Mouse (Mus musculus): Measurements from ENCODE around the gene Mum1. TPM values are rescaled to one million over a fixed set of nuclear protein-coding genes. Genes with fewer than 3 reads are reported as not detected.
"Not testable (repeated sequence)": the region's sequence is repeated elsewhere in the genome, so short reads cannot be mapped to it uniquely, and the experiment has no call there.

Gene Mum1
- polyA plus RNA-seq, 1 experiment from 2014 or later = 5.1 TPM

DNA sequence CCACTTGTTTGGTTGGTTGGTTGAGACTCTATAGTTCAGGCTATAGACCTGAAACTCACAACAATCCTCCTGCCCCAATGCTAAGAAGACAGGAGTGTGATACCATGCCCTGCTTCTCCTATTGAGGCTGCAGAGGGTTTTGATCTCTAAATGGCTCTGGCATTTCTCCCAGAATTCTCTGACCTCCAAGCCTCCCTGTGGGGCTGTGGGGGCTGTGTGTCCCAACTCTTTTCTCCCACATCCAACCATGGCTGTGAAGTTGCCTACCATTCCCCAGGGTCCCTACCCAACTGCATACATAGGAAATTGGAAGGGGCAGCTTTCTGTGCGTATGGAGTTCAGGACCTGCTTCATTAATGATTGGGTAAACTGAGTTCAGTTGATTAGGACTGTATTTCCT lies 30.1 kb upstream of the Mum1 start:
- Histone ChIP-seq H3K36me3 (ENCODE audit: inconsistent target) (no peaks in the 10 kb centered on the region), H3K27ac (no peak overlapping the region), H3K4me3 (ENCODE audit: inconsistent target) (no peak overlapping the region), H3K79me2 (ENCODE audit: inconsistent target) (no peaks in the 10 kb centered on the region)
- 100% methylated on average over 1 of the region's 1 CpGs for WGBS (ENCODE audit: missing documents)

DNA sequence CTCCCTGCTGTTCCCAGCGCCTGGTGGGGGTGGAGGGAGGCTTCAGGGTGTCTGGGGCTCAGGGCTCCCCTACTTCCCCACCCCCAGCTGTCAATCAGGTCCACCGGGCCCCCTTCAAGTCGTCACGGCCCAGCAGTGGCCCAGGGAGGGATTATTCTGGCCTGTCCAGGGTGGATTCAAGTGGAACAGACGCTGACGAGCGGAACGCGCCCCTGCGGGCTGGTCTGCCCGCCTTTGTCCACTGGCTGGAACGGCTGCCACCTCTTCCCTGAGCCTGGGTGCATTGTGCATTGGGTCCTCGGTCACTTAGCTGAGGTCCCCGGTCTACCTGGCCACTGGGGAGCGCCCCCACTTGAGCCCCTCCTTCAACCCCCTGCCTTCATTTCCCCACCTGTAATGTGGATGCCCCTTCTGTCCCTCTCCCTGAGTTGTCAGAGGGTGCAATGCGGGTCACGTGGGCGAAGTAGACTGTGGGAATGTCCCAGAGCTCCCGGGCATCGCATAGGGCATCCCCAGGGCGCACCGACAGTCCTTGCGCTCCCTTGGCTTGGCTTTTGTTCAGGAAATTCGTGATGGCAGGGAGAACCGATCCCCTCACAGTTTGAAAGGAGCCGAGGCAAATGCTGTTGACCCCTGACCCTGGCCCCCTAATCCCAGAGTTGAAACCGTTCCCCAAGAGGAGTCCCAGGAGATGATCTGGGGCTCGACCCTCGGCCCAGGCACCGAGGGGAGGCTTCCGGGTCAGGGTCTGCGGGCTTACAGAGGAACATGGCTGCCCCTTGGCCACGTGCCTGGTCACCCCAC lies 29.3 kb upstream of the Mum1 start:
- H3K4me3 ChIP-seq (ENCODE audit: inconsistent target) = no peak overlapping the region
- H3K27ac ChIP-seq = no peak overlapping the region
- 91% methylated on average over 27 of the region's 33 CpGs for WGBS (ENCODE audit: missing documents)

DNA sequence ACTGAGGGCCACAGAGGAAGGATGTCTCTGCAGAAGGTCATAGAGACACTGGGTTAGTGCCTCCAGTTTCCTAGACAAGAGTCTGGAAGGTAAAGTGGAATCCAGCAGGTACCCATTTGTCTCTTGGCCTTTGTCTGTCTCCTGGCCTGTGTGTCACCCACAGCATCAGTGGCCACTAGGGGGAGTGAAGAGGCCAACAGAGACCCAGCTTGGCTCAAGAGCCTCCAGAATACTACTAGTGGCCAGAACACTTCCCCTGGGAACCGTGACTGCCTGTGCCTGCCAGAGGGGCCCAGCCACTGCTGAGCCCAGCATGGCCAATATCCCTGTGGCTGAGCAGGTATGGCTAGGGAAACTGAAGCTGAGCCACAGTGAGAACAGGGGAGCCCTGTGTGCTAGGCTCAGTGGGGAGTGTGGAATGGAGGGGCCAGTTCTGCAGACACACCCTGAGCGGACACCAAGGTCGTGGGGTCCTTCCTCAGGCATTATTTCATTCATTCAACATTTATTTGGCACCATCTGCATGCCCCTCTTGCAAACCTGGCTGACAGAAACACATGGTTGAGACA lies 26.7 kb upstream of the Mum1 start:
- no peak overlapping the region for H3K4me3 ChIP-seq (ENCODE audit: inconsistent target)
- no peaks in the 10 kb centered on the region for H3K79me2 ChIP-seq (ENCODE audit: inconsistent target)
- WGBS (ENCODE audit: missing documents) = 62% methylated on average over 3 of the region's 3 CpGs
- no peaks in the 10 kb centered on the region for H3K36me3 ChIP-seq (ENCODE audit: inconsistent target)
- no peak overlapping the region for H3K27ac ChIP-seq

More for the DNA sequence above, 29.3 kb upstream of the Mum1 start:
- Histone ChIP-seq H3K36me3 (ENCODE audit: inconsistent target) (no peaks in the 10 kb centered on the region), H3K79me2 (ENCODE audit: inconsistent target) (no peaks in the 10 kb centered on the region)

DNA sequence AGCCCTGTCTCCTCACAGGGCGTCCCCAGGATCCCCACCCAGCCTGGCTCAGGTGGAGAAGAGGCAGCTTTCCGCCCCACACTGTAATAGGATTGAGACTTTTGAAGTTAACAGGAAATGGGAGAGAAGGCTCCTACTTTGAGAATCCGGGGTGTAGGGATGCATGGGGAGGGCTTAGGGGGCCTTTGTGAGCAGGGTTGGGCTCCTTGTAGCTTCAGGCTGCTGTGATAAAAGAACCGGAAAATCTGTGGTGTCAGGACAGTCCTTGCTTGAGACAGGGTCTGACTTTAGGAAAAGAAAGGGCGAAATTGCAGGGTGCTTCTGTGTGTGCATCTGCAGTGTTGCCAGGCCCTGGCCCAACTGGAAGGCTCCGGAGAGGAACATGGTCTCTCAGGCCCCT lies 25.7 kb upstream of the Mum1 start:
- Histone ChIP-seq H3K4me3 (ENCODE audit: inconsistent target) (no peak overlapping the region), H3K79me2 (ENCODE audit: inconsistent target) (no peaks in the 10 kb centered on the region), H3K36me3 (ENCODE audit: inconsistent target) (no peaks in the 10 kb centered on the region), H3K27ac (no peak overlapping the region)
- WGBS (ENCODE audit: missing documents) = 83% methylated on average over 6 of the region's 6 CpGs

DNA sequence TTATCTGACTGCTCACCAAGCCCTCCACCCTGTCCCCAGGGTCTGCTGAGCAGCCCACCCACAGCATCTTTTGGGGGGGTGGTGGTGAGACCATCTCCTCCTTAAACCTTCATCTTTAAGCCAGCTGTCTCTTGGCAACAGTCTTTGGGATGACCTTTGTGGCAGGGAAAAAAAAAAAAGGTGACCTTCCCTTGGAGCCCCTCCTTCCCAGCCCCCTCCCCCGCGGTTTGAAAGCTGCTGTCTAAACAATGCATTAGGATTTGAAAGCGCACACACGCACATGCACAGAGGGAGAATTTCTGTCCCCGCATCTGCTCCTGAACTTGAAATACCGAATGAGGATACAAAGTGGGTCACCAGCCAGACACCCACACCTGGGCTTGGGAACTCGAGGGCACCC lies 22.2 kb upstream of the Mum1 start:
- H3K27ac ChIP-seq = no peak overlapping the region
- 79% methylated on average over 7 of the region's 7 CpGs for WGBS (ENCODE audit: missing documents)

DNA sequence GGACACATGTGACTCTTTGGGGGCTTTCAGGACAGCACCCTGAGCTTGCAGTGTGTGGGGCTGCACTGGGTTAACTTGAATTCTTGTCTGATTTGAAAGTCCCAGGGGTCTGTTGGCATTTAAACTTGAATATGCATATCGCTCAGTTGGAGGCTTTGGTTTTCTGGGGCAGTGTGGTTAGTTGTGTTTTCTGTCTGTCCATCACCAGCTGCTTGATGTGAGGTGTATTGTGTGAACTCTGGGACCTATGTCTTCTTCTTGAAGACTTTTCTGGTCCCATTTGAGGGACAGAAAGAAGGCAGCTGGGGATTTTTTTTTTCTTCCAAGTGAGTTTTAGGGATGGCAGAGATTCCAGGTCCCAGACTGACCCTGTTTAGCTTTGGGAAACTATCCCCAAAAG lies 19.0 kb upstream of the Mum1 start:
- Histone ChIP-seq H3K4me3 (ENCODE audit: inconsistent target) (no peak overlapping the region), H3K27ac (no peak overlapping the region), H3K79me2 (ENCODE audit: inconsistent target) (no peaks in the 10 kb centered on the region), H3K36me3 (ENCODE audit: inconsistent target) (no peaks in the 10 kb centered on the region)
- WGBS (ENCODE audit: missing documents) = 90% methylated on average over 1 of the region's 1 CpGs

More for the DNA sequence above, 22.2 kb upstream of the Mum1 start:
- Histone ChIP-seq H3K79me2 (ENCODE audit: inconsistent target) (no peaks in the 10 kb centered on the region), H3K4me3 (ENCODE audit: inconsistent target) (no peak overlapping the region), H3K36me3 (ENCODE audit: inconsistent target) (no peaks in the 10 kb centered on the region)

DNA sequence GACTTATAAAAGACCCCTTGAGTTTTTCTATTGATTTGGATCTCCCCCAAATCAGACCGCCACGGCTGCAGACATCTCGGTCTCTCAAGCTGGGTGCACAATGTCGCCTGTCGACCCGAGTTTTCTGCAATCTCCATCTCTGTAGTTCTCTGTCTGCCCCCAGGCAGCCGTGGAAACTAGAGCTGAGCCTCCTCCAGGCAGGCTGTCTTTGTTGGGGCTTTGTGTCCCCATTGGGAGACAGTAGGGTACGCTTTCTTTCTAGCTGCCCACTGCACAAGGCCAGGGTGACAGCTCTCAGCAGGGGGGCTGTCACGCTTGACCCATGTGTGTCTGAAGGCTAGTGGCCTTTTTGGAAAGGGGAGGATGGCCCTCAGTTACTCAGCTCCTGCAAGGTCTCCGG lies 18.6 kb upstream of the Mum1 start:
- H3K27ac ChIP-seq = no peak overlapping the region
- H3K4me3 ChIP-seq (ENCODE audit: inconsistent target) = no peak overlapping the region
- H3K79me2 ChIP-seq (ENCODE audit: inconsistent target) = no peaks in the 10 kb centered on the region
- H3K36me3 ChIP-seq (ENCODE audit: inconsistent target) = no peaks in the 10 kb centered on the region
- 93% methylated on average over 10 of the region's 10 CpGs for WGBS (ENCODE audit: missing documents)

DNA sequence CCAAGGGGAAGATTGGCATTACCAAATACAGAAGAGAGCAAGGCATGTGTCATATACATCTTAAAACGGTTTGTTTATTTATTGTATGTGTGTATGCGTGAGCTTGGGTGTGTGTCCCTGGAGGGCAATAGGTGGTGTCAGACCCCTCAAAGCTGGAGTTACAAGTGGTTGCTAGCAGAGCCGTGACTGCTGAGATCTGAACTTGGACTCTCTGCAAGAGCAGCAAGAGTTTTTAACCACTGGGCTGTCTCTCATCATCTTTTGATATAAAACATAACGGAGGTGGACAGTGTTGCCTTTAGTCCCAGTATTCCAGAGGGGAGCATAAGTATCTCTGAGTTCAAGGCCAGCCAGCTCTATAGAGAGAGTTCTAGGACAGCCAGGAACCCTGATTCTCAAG lies 18.0 kb upstream of the Mum1 start:
- H3K36me3 ChIP-seq (ENCODE audit: inconsistent target) = no peaks in the 10 kb centered on the region
- 90% methylated on average over 4 of the region's 4 CpGs for WGBS (ENCODE audit: missing documents)
- no peak overlapping the region for H3K27ac ChIP-seq
- H3K4me3 ChIP-seq (ENCODE audit: inconsistent target) = no peak overlapping the region
- H3K79me2 ChIP-seq (ENCODE audit: inconsistent target) = no peaks in the 10 kb centered on the region

DNA sequence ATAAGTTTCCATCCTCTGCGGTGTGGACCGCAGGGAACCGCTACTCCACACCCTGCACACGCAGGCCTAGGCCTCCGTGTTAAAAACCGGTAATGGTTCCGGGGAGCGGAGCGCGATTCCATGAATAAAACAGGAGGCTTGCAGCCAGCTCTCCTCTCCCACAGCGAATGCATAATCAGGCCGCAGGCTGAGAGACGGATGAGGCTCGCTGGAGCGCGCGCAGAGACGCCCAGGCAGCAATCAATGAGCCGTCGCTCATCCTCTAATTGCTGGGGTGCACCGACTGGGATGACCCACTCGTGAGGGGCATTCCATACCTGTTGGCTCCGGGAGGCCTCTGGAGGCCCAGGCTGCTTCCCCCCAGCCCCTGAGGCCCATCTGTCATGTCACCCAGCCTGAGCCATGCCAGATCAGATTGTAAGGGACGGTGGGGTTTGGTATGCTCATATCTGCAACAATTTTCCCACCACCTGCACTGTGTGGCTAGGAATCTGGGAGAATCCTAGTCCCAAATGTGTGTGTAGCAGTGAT lies 17.3 kb upstream of the Mum1 start:
- no peaks in the 10 kb centered on the region for H3K79me2 ChIP-seq (ENCODE audit: inconsistent target)
- H3K36me3 ChIP-seq (ENCODE audit: inconsistent target) = no peaks in the 10 kb centered on the region
- H3K27ac ChIP-seq = no peak overlapping the region
- WGBS (ENCODE audit: missing documents) = 94% methylated on average over 24 of the region's 24 CpGs
- H3K4me3 ChIP-seq (ENCODE audit: inconsistent target) = no peak overlapping the region

DNA sequence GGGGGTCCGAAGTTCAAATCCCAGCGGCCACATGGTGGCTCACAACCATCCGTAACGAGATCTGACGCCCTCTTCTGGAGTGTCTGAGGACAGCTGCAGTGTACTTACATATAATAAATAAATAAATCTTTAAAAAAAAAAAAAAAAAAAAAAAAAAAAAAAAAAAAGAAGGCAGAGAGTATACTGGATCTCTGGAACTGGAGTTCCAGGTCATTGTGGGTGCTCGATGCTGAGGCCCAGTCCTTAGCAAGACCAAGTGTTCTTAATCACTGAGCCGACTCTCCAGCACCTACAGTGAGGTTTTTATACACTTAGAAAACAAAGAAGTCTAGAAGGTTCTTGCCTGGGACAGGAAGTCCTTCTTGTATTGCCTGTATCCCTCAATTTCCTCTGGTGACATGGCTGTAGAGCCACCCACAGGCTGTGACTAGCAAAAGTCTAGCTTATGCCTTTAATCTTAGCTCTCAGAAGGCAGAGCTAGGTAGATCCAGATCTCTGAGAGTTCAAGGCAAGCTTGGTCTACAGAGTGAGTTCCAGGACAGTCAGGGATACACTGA lies 14.6 kb upstream of the Mum1 start:
- not testable (repeated sequence) for H3K4me3 ChIP-seq (ENCODE audit: inconsistent target); H3K27ac ChIP-seq
- WGBS (ENCODE audit: missing documents) = 25% methylated on average over 2 of the region's 7 CpGs

DNA sequence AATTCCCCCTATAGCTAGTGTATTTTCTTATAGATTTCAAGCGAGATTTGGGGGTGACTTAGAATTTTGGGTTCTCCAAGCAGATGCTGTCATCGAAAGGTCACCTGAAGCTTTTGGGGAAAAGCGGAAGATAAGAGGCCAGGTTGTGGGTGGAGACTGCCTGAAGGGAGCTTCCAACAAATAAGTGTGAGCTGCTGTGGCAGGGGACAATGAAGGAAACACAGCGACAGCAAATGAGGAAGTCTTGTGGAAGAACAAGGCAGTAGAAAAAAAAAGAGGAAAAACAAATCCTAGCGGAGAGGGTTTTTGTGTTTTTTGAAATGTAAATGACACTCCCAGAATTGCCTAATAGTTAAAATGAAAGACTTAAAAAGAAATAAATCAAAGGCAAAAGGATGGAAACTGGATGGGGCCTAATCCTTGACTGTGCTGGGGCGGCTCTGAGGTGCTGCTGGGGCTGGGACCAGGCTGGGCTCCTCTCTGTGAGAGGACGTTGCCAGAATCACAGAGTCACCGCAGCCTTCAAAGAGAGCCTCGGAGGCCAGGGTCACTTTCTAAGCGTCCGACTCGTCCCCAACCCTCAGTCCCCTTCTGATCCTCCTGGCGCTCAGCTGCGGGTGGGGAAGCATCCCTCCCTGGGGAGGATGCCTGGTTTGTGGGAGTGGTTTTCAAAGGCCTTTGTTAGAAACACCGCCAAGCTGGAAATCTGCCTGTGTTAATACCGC lies 11.0 kb upstream of the Mum1 start:
- H3K27ac ChIP-seq = peak overlapping the region; percentile 53
- WGBS (ENCODE audit: missing documents) = 45% methylated on average over 15 of the region's 16 CpGs

More for the DNA sequence above, 14.6 kb upstream of the Mum1 start:
- H3K79me2 ChIP-seq (ENCODE audit: inconsistent target); H3K36me3 ChIP-seq (ENCODE audit: inconsistent target): not testable (repeated sequence)

DNA sequence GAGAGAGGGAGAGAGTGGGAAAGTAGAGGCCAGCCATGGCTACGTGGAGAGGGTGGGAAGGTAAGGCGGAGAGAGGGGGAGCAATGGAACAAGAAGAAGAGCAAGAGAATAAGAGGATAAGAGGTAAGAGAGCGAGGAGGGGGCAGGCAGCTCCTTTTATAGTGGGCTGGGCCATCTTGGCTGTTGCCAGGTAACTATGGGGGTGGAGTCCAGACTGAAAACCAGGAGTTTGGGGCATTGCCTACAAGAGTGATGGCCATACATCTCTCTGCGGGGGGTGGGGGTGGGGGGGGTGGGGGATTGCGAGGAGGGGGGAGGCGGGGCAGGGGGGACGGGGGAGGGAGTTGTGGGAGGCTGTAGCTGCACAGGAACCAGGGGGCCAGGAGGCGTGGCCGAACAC lies 5.6 kb upstream of the Mum1 start:
- 92% methylated on average over 5 of the region's 9 CpGs for WGBS (ENCODE audit: missing documents)
- H3K79me2 ChIP-seq (ENCODE audit: inconsistent target) = no peaks in the 10 kb centered on the region
- H3K27ac ChIP-seq = no peak overlapping the region
- no peaks in the 10 kb centered on the region for H3K36me3 ChIP-seq (ENCODE audit: inconsistent target)
- no peak overlapping the region for H3K4me3 ChIP-seq (ENCODE audit: inconsistent target)

More for the DNA sequence above, 11.0 kb upstream of the Mum1 start:
- Histone ChIP-seq H3K79me2 (ENCODE audit: inconsistent target) (no peaks in the 10 kb centered on the region), H3K36me3 (ENCODE audit: inconsistent target) (no peaks in the 10 kb centered on the region), H3K4me3 (ENCODE audit: inconsistent target) (no peak overlapping the region)

DNA sequence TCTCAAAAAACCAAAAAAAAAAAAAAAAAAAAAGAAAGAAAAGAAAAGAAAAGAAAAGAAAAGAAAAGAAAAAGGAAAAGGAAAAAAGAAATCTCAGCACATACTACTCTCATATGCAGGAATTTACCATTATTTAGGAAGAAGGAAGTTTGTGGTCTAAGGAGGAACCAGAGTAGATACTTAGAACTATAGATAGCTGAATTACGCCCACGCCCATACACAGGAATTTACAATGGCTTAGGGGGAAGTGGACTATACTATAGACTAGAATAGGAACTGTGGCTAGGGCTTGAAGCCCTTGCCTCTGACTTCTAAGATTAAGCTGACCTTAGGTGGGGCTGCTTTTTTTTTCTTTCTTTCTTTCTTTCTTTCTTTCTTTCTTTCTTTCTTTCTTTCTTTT lies 3.1 kb upstream of the Mum1 start:
- not testable (repeated sequence) for H3K79me2 ChIP-seq (ENCODE audit: inconsistent target); H3K36me3 ChIP-seq (ENCODE audit: inconsistent target); H3K4me3 ChIP-seq (ENCODE audit: inconsistent target)
- WGBS (ENCODE audit: missing documents) = 6% methylated on average over 2 of the region's 2 CpGs
- H3K27ac ChIP-seq = 0 out of 2 replicates have a peak overlapping the region, but pooled peaks have one; percentile 17

DNA sequence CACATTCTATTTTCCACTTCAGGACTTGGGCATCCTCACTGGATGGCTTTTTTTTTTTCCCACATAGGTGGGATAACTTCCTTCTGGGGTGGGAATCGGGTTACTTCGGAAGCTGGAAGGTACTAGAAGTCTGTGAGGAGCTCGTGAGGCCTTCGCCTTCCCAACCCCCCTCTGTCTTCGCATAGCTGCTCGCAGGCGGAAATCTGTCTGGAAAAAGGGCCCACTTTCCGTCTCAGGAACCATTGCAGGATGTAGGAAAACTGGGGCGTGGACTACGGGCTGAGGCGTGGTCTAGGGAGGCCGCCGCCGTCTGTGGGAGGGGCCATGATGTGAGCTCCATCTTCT lies 191 bp upstream of the Mum1 start:
- Histone ChIP-seq H3K79me2 (ENCODE audit: inconsistent target) (peaks cover 6% of the 10 kb centered on the region), H3K4me3 (ENCODE audit: inconsistent target) (peak overlapping the region; percentile 13; the same call in 1 of the 2 replicates), H3K36me3 (ENCODE audit: inconsistent target) (peaks cover 14% of the 10 kb centered on the region; the same call in 1 of the 2 replicates), H3K27ac (peak overlapping the region; percentile 42)
- WGBS (ENCODE audit: missing documents) = 2% methylated on average over 14 of the region's 14 CpGs

DNA sequence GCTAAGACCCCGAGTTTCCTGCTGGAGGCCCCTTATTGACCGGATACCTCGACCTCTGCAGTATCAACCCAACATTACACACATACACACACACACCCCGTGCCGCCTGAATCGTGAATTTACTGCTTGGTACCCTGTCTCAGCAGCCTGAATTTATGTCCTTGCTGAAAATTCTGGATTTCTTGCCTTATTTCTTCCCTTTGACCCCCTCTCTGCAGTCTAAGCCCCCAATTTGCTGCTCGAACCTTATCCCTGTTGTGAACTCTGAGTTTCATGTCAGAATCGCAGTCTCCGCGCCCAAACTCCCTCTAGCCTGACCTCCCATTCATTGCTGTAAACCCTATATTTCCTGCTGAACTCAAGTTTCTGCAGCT lies 919 bp downstream of the Mum1 start:
- WGBS (ENCODE audit: missing documents) = 9% methylated on average over 10 of the region's 10 CpGs
- Histone ChIP-seq H3K4me3 (ENCODE audit: inconsistent target) (peak overlapping the region; percentile 76), H3K36me3 (ENCODE audit: inconsistent target) (peaks cover 23% of the 10 kb centered on the region; the same call in 1 of the 2 replicates), H3K27ac (peak overlapping the region; percentile 29), H3K79me2 (ENCODE audit: inconsistent target) (peaks cover 6% of the 10 kb centered on the region)
